Mouse (Mus musculus) embryo, embryonic 9.5 days (tissue): ENCODE results near the gene Nmnat1.
A peak's percentile ranks its signal among the peaks of the same experiment; 100 is the strongest.

Source experiments
- DNase-seq: peaks from one replicate; pipeline ENCODE4 v3.0.0-alpha.2; 2017; ENCODE audit errors: extremely low spot score

Nmnat1 gene

GRCm38 (mm10) chr4:149485053-149485824 is at the start of gene Nmnat1, which contains the start of gene Lzic:
Nmnat1 (minus strand) TSS chr4:149485202.
Lzic (plus strand) TSS chr4:149485229.
- peak; percentile 95 for DNase-seq

- DNase-seq: no peak
Observed at GRCm38 (mm10) chr4:149529691-149530090, 44.7 kb upstream of the Nmnat1 start.

DNA sequence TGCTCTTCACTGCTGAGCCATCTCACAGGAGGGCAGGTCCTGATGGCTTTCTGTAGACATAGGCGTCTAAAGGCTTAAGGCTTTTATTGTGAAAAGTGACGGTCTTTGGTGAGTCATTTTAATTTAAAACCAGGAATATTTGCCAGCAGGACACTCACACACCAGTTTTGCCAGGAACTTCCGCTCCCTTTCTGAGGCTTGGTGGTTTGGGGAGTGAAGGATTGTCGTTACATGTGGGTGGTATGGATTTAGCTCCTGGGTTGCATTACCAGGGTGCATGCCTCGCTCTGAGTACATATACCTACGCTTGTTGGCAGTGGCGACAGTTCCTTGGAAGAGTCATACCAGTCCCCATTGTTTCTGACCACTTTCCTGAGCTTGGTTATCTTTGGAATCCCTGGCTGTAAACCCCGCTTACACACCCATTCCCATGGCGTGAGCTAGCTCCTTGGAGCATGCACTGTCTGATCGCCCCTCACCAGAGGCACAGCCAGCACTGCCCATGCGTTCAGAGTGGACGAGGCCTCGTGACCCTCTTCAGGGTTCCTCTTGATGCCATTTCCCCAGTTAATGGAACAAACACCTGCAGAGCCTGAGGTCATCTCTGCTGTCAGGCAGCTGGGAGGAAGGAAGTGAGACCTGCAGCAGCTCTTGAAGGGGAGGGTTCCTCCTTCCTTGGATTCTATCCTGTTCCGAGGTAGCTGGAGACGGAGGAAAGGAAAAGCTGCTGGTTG is 42.8 kb upstream of the Nmnat1 start:
- DNase-seq: no peak

GRCm38 (mm10) chr4:149526330-149526729 is 41.3 kb upstream of the Nmnat1 start:
- no peak for DNase-seq

DNA sequence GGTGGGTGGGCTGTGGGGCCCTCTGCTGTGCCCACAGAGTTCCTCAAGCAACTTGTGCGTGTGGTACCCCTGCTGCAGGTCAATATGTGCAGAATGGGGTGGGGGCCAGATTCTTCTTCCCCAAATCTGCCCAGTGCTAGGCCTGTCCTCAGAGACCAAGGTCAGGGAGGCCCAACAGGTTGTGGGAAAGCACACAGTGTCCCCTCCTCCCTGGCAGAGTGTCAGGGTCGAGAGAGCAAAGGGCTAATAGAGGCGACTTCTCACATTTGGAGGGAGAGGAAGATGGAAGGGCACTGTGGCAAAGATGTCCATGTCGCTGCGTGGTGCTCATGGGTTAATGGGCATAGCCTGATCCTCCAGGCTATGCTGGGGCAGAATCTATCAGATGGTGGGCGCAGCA is 40.8 kb upstream of the Nmnat1 start:
- no peak for DNase-seq

- no peak for DNase-seq
Observed at GRCm38 (mm10) chr4:149525170-149525569, 40.2 kb upstream of the Nmnat1 start.

DNA sequence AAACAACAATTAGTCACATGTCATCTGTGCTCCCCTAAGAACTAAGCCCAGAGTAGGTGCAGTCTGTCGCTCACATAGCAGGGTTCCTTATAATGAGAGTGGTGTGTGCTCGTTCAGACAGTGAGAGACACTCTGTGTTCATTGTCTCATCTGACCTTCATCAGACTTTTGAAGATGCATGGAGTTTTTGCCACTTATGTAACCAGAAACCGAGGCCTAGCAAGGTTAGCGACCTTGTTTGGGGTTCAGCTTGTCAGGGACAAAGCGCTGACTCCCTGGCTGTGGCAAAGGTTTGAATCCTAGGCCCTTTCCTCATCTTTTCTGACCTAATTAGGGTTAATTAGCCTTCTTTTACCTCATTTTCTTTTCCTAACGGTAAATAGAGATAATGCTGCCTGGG is 39.0 kb upstream of the Nmnat1 start:
- no peak for DNase-seq

- no peak for DNase-seq
Observed at GRCm38 (mm10) chr4:149521258-149521657, 36.3 kb upstream of the Nmnat1 start.

GRCm38 (mm10) chr4:149518351-149519220 is 33.6 kb upstream of the Nmnat1 start:
- peak; percentile 36 for DNase-seq

GRCm38 (mm10) chr4:149517868-149518340 is 32.9 kb upstream of the Nmnat1 start, which contains the start of gene Ctnnbip1:
Ctnnbip1 (plus strand) TSS chr4:149518236.
- peak; percentile 99 for DNase-seq

- no peak for DNase-seq
Observed at GRCm38 (mm10) chr4:149515706-149516105, 30.7 kb upstream of the Nmnat1 start.

GRCm38 (mm10) chr4:149512072-149512471 is 27.1 kb upstream of the Nmnat1 start:
- no peak for DNase-seq

DNA sequence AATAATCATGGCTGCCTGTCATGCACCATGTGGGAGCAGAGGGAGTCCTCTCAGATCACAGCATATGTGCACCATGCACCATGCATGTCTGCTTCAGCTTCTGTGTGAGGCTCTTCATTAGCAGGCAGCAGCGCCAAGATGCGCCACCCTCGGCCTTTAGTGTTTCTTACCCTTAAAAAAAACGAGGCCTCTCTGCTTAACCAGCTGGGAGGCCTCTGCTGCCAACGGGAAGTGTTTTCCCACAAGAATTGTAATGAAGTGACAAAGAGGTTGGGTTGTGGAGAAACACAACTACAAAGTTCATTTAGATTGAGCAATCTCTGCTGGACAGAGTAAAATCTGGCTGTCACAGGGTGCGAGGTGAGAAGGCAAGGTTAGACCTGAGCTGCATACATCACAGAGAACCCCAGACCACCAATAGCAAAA is 26.2 kb upstream of the Nmnat1 start:
- DNase-seq: no peak

DNA sequence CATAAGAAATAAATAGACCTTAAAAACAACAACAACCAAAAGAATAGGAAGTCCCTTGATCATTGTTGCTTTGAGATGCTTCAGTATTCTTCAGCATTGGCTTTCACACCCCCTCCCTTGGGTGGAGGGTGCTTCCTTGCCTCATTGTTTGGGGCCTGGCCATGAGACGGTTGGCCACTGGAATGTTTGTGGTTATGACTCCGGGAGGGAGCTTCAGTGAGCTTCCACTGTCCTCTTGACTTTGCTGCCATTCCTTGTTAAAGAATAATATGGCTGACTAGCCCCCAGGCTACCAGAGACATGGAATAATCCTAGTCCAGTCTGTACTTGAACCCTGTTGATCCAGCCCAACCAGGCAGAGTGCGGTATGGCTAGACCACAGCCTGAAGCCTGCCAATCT is 21.9 kb upstream of the Nmnat1 start:
- DNase-seq: no peak

DNA sequence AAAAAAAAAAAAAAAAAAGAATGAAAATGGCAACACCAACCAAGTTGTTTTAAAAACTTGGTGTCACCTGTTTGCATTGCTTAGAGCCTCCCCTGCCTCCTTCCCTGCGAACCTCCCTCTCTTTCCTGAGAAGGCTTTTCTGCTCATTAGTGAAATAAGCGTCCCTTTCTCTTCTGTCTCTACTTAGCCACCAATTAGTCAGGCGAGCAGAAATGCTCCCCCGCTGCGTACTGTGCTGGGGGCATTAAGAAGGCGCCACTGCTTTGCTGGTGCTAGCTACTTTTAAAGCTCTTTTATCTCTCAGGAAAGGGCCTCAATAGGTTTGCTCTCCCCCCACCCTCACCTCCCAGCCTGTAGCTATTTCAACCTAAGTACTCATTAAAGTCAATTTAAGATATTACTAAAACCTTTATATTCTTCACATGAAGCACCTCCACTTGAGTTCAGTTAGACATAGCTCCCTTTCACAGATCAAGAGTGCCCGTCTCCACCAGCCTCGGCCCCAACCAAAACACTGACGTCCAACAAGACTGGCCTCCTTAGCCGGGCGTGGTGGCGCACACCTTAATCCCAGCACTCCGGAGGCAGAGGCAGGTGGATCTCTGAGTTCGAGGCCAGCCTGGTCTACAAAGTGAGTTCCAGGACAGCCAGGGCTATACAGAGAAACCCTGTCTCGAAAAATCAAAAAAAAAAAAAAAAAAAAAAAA is 20.4 kb upstream of the Nmnat1 start:
- DNase-seq: no peak

- no peak for DNase-seq
Observed at GRCm38 (mm10) chr4:149504858-149505257, 19.9 kb upstream of the Nmnat1 start.

DNA sequence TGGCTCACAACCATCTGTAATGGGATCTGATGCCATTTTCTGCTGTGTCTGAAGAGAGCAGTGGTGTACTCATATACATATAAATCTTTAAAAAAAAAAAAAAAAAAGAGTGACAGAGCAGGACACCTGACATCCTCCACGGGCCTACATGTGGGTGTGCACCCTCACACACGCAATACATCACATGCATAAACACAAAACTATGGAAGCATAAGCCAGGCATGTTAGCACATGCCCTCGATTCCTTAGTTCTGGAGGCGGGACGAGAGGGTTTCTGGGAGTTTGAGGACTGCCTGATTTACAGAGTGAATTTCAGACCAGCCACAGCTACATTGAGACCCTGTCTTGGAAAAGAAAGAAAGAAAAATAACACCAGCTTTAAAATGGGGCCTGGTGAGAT is 19.4 kb upstream of the Nmnat1 start:
- DNase-seq: no peak

GRCm38 (mm10) chr4:149499790-149500189 is 14.8 kb upstream of the Nmnat1 start:
- DNase-seq: no peak

DNA sequence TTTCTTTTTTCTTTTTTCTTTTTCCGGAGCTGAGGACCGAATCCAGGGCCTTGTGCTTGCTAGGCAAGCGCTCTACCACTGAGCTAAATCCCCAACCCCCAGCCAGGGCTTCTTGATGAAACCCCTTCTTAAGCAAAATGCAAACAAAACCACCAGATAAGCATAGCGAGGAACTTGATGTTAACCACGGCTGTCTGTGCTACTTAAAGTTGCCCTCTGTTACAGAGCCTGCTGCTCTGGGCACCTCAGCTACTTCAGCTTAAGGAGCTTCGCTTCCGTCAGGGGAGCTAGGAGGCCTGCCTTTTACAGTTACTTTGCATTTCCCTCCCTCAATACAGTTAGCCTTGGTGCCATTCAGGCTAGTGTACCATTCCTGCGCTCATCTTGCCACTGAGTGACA is 13.9 kb upstream of the Nmnat1 start:
- no peak for DNase-seq

DNA sequence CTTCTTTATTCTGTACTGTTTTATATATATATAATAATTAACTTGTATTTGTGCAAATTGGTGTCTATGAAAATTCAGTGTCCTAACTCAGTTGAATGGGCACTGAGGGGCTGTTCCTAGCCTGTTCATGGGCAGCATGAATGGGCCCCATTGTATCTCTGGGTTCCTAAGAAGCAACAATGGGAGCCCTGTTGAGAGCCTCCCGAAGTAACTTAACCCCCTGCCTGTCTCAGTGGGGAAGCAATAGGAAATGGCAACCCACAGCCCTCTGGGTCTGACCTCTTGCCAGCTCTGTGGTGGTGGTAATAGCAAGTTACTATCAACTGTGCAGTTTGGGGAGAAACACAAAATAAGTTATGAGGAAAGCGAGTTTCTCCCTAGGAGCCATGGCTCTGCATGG is 11.6 kb upstream of the Nmnat1 start:
- DNase-seq: peak; percentile 29

GRCm38 (mm10) chr4:149491151-149491550 is 6.1 kb upstream of the Nmnat1 start:
- DNase-seq: no peak
